Mouse (Mus musculus) colon, adult 2 months (tissue): Measurements from ENCODE around the gene Sap30l. TPM values are rescaled to one million over a fixed set of nuclear protein-coding genes. Genes with fewer than 3 reads are reported as not detected.

Experiments
- polyA plus RNA-seq: library from polyadenylated mRNA; depleted of rRNA; stranded (reverse); fragments of >200 nt; gene quantifications from 2 replicates; pipeline ENCODE4 v1.2.3, GENCODE M21; 2012; rRNA removed

Gene Sap30l
- polyA plus RNA-seq, result 71.8 and 77.8 TPM in 2 replicates

DNA sequence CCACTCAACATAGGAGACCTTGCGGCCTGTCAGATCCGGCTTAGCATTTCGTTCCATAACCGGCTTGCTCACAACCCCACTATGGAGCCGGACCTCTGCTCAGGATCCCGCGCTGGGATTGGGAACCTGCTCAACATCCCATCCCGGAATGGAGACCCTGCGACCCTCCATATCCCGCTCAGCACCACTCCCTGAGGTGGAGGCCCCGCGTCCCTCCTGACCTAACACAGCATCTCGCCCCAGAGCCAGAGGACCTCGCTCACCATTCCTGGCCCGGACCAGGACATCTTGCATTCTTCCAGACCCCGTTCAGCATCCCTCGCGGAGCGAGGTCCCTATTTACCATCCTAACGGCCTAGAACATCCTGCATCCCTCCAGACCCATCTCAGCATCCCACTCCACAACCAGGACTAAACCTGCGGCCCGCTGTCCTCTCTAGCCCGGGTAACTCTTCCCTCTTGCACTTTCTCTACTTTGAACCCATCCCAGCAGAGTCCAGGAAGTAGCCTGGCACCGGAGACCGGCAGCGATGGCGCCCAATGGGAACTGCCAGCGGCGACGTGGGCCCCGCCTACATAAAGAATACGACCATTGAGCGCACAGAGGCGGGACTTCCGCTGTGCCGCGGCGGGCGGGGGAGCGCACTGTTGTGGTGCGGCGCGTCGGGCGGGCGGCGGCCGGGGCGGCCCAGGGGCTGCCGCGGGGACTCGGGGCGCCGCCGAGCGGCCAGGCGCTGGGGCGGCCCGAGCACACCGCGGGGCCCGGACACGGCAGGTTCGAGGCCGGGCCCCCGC lies at the start of gene Sap30l:
Gene Sap30l (plus strand): TSS at position 667 of the 795 bp plus-strand sequence.

DNA sequence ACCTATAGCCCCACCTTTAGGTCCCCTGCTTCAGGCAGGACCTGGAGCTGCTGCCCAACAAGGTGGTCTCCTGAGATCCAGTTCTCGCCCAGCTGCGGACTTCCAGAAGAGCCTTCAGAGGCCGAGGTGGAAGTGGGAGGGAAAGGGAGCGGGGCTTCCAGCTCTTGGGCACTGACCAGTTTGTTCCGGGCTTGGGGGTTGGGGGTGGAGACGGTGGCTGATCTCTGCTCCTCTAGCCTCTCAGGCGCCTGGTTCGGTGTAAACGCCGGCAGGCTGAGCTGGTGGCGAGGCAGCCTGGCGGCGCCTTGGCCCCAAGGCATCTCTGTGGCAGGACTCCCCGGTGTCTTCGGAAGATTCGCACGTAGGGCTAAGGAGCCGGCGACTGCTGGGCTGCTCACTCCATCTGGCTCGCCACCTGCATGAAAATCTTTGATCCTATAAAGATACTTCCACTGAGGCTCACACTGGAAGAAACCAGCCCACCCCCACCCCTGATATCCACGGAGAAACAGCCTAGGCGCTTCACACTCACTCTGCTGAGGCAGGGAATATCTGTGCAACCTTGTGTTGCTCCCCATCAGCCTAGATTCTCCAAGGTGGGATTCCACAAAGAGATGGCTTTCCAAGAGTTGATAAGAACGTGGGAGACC lies 31.2 kb downstream of the Sap30l start, which contains the start of gene Hand1:
Gene Hand1 (minus strand): TSS at position 267 of the 650 bp plus-strand sequence.

Other genes with a start within 250 kb of the Sap30l start
- 50.8 and 73.6 TPM in 2 replicates for gene Galnt10, start 156.2 kb upstream of the Sap30l start, polyA plus RNA-seq
- 10.2 and 16.2 TPM in 2 replicates for gene Hand1, start 31.2 kb downstream of the Sap30l start, polyA plus RNA-seq
- 35.2 and 37.2 TPM in 2 replicates for gene Larp1, start 207.4 kb downstream of the Sap30l start, polyA plus RNA-seq